Mouse (Mus musculus) testis, adult 2 months (tissue): ENCODE measurements around the gene Srpr. TPM values are rescaled to one million over a fixed set of nuclear protein-coding genes. Genes with fewer than 3 reads are reported as not detected.

Experiments
- H3K27ac ChIP-seq: fragments of 200-500 bp; 2 replicates; pipeline ENCODE4 v1.5.1; 2012; ENCODE audit warnings: low read depth, low read length; ENCODE audit not compliant: control insufficient read depth, insufficient read depth
- H3K27me3 ChIP-seq: fragments of 200-500 bp; 2 replicates; pipeline ENCODE4 v1.6.1; 2012; ENCODE audit warnings: mild to moderate bottlenecking, low read length, moderate library complexity; ENCODE audit not compliant: control insufficient read depth, insufficient read depth
- H3K36me3 ChIP-seq: fragments of 200-500 bp; 2 replicates; pipeline ENCODE4 v1.6.1; 2012; ENCODE audit warnings: mild to moderate bottlenecking, low read length; ENCODE audit not compliant: control insufficient read depth, insufficient read depth
- H3K4me1 ChIP-seq: fragments of 200-500 bp; 2 replicates; pipeline ENCODE4 v1.6.1; 2012; ENCODE audit warnings: low read length; ENCODE audit not compliant: control insufficient read depth, insufficient read depth
- H3K4me3 ChIP-seq: fragments of 200-500 bp; 2 replicates; pipeline ENCODE4 v1.5.1; 2012; ENCODE audit warnings: low read depth, mild to moderate bottlenecking, low read length, moderate library complexity, mixed read lengths; ENCODE audit not compliant: control insufficient read depth
- CTCF ChIP-seq: fragments of 200-500 bp; IDR thresholded peaks from 2 replicates; pipeline ENCODE4 v1.5.1; 2012; ENCODE audit warnings: low read depth, mild to moderate bottlenecking, inconsistent platforms, low read length, moderate library complexity; ENCODE audit not compliant: control insufficient read depth, insufficient read depth, insufficient replicate concordance
- POLR2A ChIP-seq: fragments of 200-500 bp; IDR thresholded peaks from 2 replicates; pipeline ENCODE4 v1.6.1; 2012; ENCODE audit warnings: low read depth, mild to moderate bottlenecking, inconsistent platforms, low read length, moderate library complexity; ENCODE audit not compliant: control insufficient read depth
- polyA plus RNA-seq: library from polyadenylated mRNA; depleted of rRNA; stranded (reverse); fragments of >200 nt; gene quantifications from 2 replicates; pipeline ENCODE4 v1.2.3, GENCODE M21; 2012

The Srpr gene
- polyA plus RNA-seq, 1 experiment: 55.2 TPM

DNA sequence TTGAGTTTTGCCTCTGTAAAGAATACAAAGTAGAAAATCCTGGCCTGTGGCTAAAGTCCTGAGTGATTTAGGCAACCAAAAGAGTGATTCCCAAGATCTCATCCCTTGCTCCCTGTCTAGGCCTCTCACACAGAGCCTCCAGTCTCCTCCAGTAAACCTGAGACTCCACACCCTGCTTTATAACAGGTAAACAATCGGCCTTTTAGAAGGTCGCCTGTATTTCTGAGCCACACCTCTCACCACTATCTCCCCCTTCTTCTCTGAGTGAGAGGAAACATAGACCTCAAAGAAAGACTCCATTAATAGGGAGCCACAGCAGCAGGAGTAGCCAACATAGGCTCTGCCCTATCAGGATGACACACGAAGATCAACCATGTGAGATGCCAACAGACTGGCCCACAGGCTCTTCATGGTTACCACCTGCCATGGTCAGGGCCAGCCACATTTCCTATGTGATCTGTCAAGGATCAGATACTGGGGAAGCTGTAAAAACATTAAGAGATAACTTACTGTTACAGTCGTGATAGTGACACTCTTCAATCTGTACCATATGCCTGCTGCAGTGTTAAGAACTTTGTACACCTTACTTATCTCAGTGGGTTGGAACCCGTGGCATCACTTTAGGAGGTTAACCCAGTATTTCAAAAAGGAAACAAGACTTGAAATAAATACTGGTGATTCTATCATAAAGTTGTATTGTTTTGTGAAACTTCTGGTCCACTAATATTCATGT, 35.7 kb upstream of the Srpr start:
- Histone ChIP-seq H3K27ac (no peak overlapping the region), H3K36me3 (0 out of 2 replicates have a peak, but pooled peaks cover 2% of the 10 kb centered on the region), H3K4me1 (no peaks in the 10 kb centered on the region), H3K4me3 (no peak overlapping the region), H3K27me3 (no peaks in the 10 kb centered on the region)
- TF ChIP-seq POLR2A (no peak), CTCF (no peak)

DNA sequence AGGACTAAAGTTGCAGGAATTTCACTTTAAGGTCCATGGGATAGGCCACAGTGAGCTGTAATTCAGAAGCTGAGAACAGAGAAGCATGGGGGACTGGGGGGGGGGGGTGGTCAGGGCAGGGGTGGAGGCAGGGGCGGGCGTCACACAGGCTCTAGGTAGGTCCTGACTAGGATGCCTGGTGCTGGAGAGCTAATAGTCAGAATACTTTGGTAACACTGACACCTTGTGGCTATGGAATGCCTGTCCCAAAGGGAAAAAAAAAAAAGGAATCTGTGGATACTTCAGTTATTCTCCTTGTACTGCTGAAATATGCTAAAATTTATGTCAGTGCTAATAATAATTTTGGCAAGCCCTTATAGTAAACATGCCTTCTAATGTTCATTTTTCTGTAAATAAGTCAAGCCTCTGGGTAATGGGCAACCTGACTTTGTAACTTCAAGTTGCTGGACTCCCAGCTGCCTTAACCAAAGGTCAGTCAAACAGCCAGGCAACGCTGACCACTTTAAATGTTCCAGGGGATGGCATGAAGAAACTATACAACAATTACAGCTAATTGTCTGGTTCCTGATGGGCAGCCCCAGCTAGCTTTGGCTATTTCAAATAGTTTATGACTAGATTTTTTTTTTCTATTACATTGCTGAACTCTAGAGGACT, 33.7 kb upstream of the Srpr start:
- TF ChIP-seq CTCF (no peak), POLR2A (no peak)
- Histone ChIP-seq H3K4me1 (no peaks in the 10 kb centered on the region), H3K36me3 (0 out of 2 replicates have a peak, but pooled peaks cover 2% of the 10 kb centered on the region), H3K4me3 (no peak overlapping the region), H3K27me3 (no peaks in the 10 kb centered on the region), H3K27ac (no peak overlapping the region)

DNA sequence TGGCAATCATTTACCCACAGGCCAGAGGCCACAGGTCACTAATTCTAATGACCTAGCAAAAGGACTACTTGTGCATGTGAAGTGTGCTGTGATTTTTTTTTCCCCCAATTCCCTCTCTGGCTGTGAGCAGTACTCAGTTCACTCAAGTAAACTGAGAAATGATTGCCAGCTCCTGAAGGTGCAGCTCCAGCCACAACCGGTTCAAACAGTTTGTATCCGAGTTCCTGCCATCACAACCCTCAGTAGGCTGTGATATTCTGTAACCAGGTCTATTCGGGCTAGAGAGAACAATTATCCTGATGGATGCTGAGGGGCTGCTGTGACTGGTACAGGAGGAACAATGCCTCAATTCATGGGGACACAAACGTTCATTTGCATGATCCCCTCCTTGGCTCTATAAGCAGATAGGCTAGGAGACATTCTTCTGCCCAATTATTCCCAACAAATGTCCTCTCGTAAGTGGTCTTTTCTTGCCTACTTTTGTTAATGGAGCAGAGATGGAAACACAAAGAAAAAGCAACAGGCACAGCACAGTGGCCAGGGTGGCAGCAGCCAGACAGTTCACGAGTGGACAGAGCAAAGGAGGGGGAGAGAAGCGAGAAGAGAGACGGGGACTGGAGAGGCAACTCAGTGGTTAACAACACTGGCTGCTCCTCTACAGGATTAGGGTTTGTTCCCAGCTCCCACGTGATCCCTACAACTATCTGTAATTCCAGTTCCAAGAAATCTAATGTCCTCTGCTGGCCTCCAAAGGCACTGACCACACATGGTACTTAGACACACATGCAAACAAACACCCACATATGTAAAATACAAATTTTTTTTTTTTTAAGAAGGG, 33.0 kb upstream of the Srpr start:
- Histone ChIP-seq H3K27ac (no peak overlapping the region), H3K27me3 (no peaks in the 10 kb centered on the region), H3K4me1 (no peaks in the 10 kb centered on the region), H3K4me3 (no peak overlapping the region), H3K36me3 (0 out of 2 replicates have a peak, but pooled peaks cover 2% of the 10 kb centered on the region)
- no peak for TF ChIP-seq CTCF

DNA sequence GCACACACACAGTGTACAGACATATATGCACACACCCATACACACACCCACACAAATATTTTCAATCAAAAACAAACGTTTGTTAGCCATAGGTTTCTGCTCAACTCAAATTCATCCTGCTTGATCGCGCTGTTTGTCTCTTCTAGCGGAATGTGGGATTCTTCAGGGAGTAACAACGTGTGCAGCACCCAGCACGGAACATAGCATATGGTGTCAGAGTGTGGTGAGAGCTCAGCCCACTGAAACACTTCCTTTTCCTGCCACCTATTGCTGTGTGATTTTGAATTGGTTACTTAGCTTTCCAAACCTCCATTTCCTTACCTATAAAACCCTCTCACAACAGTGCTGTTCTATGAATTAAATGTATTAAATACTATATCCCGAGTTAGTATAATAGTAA, 29.9 kb upstream of the Srpr start:
- TF ChIP-seq POLR2A (no peak), CTCF (no peak)
- Histone ChIP-seq H3K27me3 (no peaks in the 10 kb centered on the region), H3K4me1 (no peaks in the 10 kb centered on the region), H3K4me3 (no peak overlapping the region), H3K36me3 (0 out of 2 replicates have a peak, but pooled peaks cover 2% of the 10 kb centered on the region), H3K27ac (no peak overlapping the region)

DNA sequence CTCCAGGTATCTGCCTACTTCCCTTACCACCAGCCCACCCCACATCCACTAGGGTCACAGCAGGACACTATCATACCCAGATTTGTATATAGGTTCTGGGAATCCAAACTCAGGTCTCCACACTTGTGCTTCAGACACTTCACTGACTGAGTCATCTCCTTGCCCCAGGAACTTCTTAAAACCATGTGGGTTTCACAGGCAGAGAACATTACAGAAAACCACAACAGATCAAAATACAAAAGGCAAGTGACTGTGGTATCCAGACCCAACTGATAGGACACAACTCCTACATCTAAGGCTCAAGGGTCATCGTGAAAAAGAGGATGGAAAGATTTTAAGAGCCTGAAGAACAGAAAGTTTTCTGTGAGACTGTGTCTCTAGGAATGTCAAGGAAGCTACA, 26.6 kb upstream of the Srpr start:
- no peak overlapping the region for H3K4me3 ChIP-seq

DNA sequence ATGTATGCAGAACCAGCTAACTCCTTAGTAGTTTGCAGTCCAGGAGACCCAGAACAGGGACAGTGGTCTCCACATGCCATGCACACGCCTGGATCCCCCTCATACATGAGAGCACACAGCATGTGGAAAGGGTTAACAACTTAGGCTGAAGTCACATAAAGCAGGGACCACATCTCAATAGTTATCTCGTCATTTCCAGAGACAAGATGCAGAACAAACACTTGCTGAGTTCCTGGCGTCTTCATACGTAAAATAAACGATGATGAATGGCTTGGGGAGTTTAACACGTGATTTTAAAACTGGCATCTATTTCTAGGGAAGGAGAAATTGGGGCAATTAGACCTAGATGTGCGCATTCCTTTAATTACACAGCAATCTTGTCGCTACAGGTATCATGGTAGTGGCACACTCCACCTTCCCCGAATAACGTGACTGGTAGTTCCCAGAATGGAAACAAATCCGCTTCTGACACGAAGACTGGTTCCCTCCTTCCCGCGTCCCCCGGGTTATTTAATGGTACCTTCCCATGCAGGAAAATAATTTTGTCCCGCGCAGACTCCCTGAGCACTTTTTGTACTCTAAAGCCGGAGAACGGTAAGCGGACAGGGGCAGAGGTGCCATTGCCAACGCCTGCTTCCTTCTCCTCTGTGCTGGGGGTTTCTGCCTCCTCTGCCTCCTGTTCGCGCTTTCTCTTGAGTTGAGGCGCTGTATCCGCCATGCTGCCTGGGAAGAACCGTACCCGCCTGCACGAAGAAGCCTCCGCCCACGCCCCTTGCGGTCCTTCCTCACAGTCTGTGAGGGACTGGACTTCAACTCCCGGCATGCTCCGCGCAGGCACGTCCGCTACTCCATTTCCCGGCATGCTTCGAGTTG, 24.5 kb upstream of the Srpr start, which contains the start of gene Dcps:
Dcps (minus strand) TSS at position 811 of the 873 bp plus-strand sequence.
- Histone ChIP-seq H3K27ac (peak within 1 kb of the TSS; percentile 90), H3K36me3 (no peaks in the 10 kb centered on the region), H3K4me3 (peak within 1 kb of the TSS; percentile 94), H3K4me1 (no peaks in the 10 kb centered on the region; the same call in 1 of the 2 replicates), H3K27me3 (no peaks in the 10 kb centered on the region)
- TF ChIP-seq CTCF: no peak
- peak; percentile 91 for TF ChIP-seq POLR2A

More for the DNA sequence above, 26.6 kb upstream of the Srpr start:
- Histone ChIP-seq H3K36me3 (no peaks in the 10 kb centered on the region), H3K4me1 (no peaks in the 10 kb centered on the region; the same call in 1 of the 2 replicates), H3K27me3 (no peaks in the 10 kb centered on the region), H3K27ac (no peak overlapping the region)
- TF ChIP-seq POLR2A (no peak), CTCF (no peak)
